Mouse (Mus musculus): Measurements from ENCODE around the gene Minpp1. TPM values are rescaled to one million over a fixed set of nuclear protein-coding genes. Genes with fewer than 3 reads are reported as not detected.

Gene Minpp1
- polyA plus RNA-seq, 1 experiment, result 22.9 TPM

DNA sequence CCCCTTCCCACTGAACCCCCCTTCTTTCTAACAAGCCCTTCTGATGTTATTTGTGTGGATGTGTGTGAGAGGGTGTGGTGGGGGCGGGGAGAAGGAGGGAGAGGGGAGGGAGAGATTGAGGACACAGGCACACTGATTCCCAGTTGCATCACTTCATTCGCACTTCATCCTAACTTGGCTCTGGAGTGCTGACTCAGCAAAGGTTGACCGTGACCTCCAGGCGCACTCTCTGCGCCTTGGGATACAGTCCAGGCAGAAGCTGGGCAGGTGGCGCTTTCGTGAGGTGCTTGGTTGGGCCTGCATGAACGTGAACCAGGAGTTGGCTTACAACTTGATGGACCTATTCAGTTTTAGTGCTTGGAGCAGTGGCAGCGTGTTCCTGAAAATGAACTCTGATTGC lies 22.0 kb downstream of the Minpp1 start:
- H3K79me2 ChIP-seq (ENCODE audit: control insufficient read depth, insufficient read depth), result no peaks in the 10 kb centered on the region
- H3K36me3 ChIP-seq (ENCODE audit: control insufficient read depth, insufficient read depth), result peaks cover 20% of the 10 kb centered on the region
- H3K4me3 ChIP-seq, result no peak overlapping the region
- TF ChIP-seq MYOG (IDR thresholded peaks at IDR 0.05; ENCODE audit: control insufficient read depth in 1 of 3, insufficient read depth in 1 of 3, insufficient read length in 2 of 3, low read depth in 2 of 3) (no peak), MAX (IDR thresholded peaks at IDR 0.05; ENCODE audit: low read depth) (no peak), POLR2AphosphoS2 (IDR thresholded peaks at IDR 0.05; ENCODE audit: insufficient read length, low read depth) (no peak), TCF12 (IDR thresholded peaks at IDR 0.05; ENCODE audit: insufficient read depth, poor library complexity, severe bottlenecking) (no peak), REST (IDR thresholded peaks at IDR 0.05; ENCODE audit: insufficient read depth, insufficient read length) (no peak), CEBPB (IDR thresholded peaks at IDR 0.05; ENCODE audit: insufficient read depth, poor library complexity, severe bottlenecking) (no peak), POLR2A (IDR thresholded peaks at IDR 0.05; ENCODE audit: insufficient read length, low read depth) (no peak), TCF3 (IDR thresholded peaks at IDR 0.05; ENCODE audit: insufficient read length, low read depth) (no peak), SRF (IDR thresholded peaks at IDR 0.05; ENCODE audit: control insufficient read depth, insufficient read length, low read depth) (no peak), USF1 (IDR thresholded peaks at IDR 0.05; ENCODE audit: low read depth) (no peak)
- H3K27me3 ChIP-seq (ENCODE audit: control insufficient read depth, insufficient read depth, insufficient read length), result no peaks in the 10 kb centered on the region
- no peak overlapping the region for H3ac ChIP-seq (ENCODE audit: control insufficient read depth, insufficient read length)
- H3K4me2 ChIP-seq (ENCODE audit: low read depth), result no peak overlapping the region

GRCm38 (mm10) chr19:32510267-32510666 lies 24.7 kb downstream of the Minpp1 start:
- Histone ChIP-seq H3K27me3 (ENCODE audit: control insufficient read depth, insufficient read depth, insufficient read length) (no peaks in the 10 kb centered on the region), H3K4me3 (no peak overlapping the region), H3ac (ENCODE audit: control insufficient read depth, insufficient read length) (no peak overlapping the region), H3K36me3 (ENCODE audit: control insufficient read depth, insufficient read depth) (peaks cover 23% of the 10 kb centered on the region), H3K4me2 (ENCODE audit: low read depth) (no peak overlapping the region), H3K79me2 (ENCODE audit: control insufficient read depth, insufficient read depth) (no peaks in the 10 kb centered on the region)
- no peak for TF ChIP-seq REST (IDR thresholded peaks at IDR 0.05; ENCODE audit: insufficient read depth, insufficient read length)
- no peak for TF ChIP-seq TCF3 (IDR thresholded peaks at IDR 0.05; ENCODE audit: insufficient read length, low read depth)
- no peak for TF ChIP-seq POLR2A (IDR thresholded peaks at IDR 0.05; ENCODE audit: insufficient read length, low read depth)
- no peak for TF ChIP-seq CEBPB (IDR thresholded peaks at IDR 0.05; ENCODE audit: insufficient read depth, poor library complexity, severe bottlenecking)
- TF ChIP-seq POLR2AphosphoS2 (IDR thresholded peaks at IDR 0.05; ENCODE audit: insufficient read length, low read depth), result no peak
- TF ChIP-seq MAX (IDR thresholded peaks at IDR 0.05; ENCODE audit: low read depth), result no peak
- TF ChIP-seq E2F4 (IDR thresholded peaks at IDR 0.05; ENCODE audit: insufficient read depth), result no peak
- no peak for TF ChIP-seq TCF12 (IDR thresholded peaks at IDR 0.05; ENCODE audit: insufficient read depth, poor library complexity, severe bottlenecking)
- no peak for TF ChIP-seq SRF (IDR thresholded peaks at IDR 0.05; ENCODE audit: control insufficient read depth, insufficient read length, low read depth)
- no peak for TF ChIP-seq MYOD1 (IDR thresholded peaks at IDR 0.05; ENCODE audit: control insufficient read depth in 1 of 3, insufficient read length in 2 of 3, low read depth in 2 of 3)
- no peak for TF ChIP-seq USF1 (IDR thresholded peaks at IDR 0.05; ENCODE audit: low read depth)
- no peak for TF ChIP-seq MYOG (IDR thresholded peaks at IDR 0.05; ENCODE audit: control insufficient read depth in 1 of 3, insufficient read depth in 1 of 3, insufficient read length in 2 of 3, low read depth in 2 of 3)

- no peaks in the 10 kb centered on the region for H3K79me2 ChIP-seq (ENCODE audit: control insufficient read depth, insufficient read depth)
- H3K4me3 ChIP-seq, result no peak overlapping the region
- peaks cover 24% of the 10 kb centered on the region for H3K36me3 ChIP-seq (ENCODE audit: control insufficient read depth, insufficient read depth)
- no peak overlapping the region for H3K4me2 ChIP-seq (ENCODE audit: low read depth)
- H3K27me3 ChIP-seq (ENCODE audit: control insufficient read depth, insufficient read depth, insufficient read length), result no peaks in the 10 kb centered on the region
- TF ChIP-seq SRF (IDR thresholded peaks at IDR 0.05; ENCODE audit: control insufficient read depth, insufficient read length, low read depth), result no peak
- no peak for TF ChIP-seq CEBPB (IDR thresholded peaks at IDR 0.05; ENCODE audit: insufficient read depth, poor library complexity, severe bottlenecking)
- no peak for TF ChIP-seq POLR2A (IDR thresholded peaks at IDR 0.05; ENCODE audit: insufficient read length, low read depth)
- no peak for TF ChIP-seq REST (IDR thresholded peaks at IDR 0.05; ENCODE audit: insufficient read depth, insufficient read length)
- TF ChIP-seq MYOG (IDR thresholded peaks at IDR 0.05; ENCODE audit: control insufficient read depth in 1 of 3, insufficient read depth in 1 of 3, insufficient read length in 2 of 3, low read depth in 2 of 3), result no peak
- TF ChIP-seq TCF3 (IDR thresholded peaks at IDR 0.05; ENCODE audit: insufficient read length, low read depth), result no peak
- no peak overlapping the region for H3ac ChIP-seq (ENCODE audit: control insufficient read depth, insufficient read length)
Measured at GRCm38 (mm10) chr19:32510962-32511361, 25.4 kb downstream of the Minpp1 start.

- Histone ChIP-seq H3K79me2 (ENCODE audit: control insufficient read depth, insufficient read depth) (no peaks in the 10 kb centered on the region), H3K27me3 (ENCODE audit: control insufficient read depth, insufficient read depth, insufficient read length) (no peaks in the 10 kb centered on the region), H3K4me3 (no peak overlapping the region), H3K4me2 (ENCODE audit: low read depth) (no peak overlapping the region), H3K36me3 (ENCODE audit: control insufficient read depth, insufficient read depth) (peaks cover 17% of the 10 kb centered on the region), H3ac (ENCODE audit: control insufficient read depth, insufficient read length) (no peak overlapping the region)
- TF ChIP-seq MAX (IDR thresholded peaks at IDR 0.05; ENCODE audit: low read depth) (no peak), E2F4 (IDR thresholded peaks at IDR 0.05; ENCODE audit: insufficient read depth) (no peak), CEBPB (IDR thresholded peaks at IDR 0.05; ENCODE audit: insufficient read depth, poor library complexity, severe bottlenecking) (no peak), MYOG (IDR thresholded peaks at IDR 0.05; ENCODE audit: control insufficient read depth in 1 of 3, insufficient read depth in 1 of 3, insufficient read length in 2 of 3, low read depth in 2 of 3) (no peak), MYOD1 (IDR thresholded peaks at IDR 0.05; ENCODE audit: control insufficient read depth in 1 of 3, insufficient read length in 2 of 3, low read depth in 2 of 3) (no peak), TCF12 (IDR thresholded peaks at IDR 0.05; ENCODE audit: insufficient read depth, poor library complexity, severe bottlenecking) (no peak), TCF3 (IDR thresholded peaks at IDR 0.05; ENCODE audit: insufficient read length, low read depth) (no peak), POLR2A (IDR thresholded peaks at IDR 0.05; ENCODE audit: insufficient read length, low read depth) (no peak), POLR2AphosphoS2 (IDR thresholded peaks at IDR 0.05; ENCODE audit: insufficient read length, low read depth) (no peak), SRF (IDR thresholded peaks at IDR 0.05; ENCODE audit: control insufficient read depth, insufficient read length, low read depth) (no peak), USF1 (IDR thresholded peaks at IDR 0.05; ENCODE audit: low read depth) (no peak), REST (IDR thresholded peaks at IDR 0.05; ENCODE audit: insufficient read depth, insufficient read length) (no peak)
Measured at GRCm38 (mm10) chr19:32512518-32512917, 26.9 kb downstream of the Minpp1 start.

GRCm38 (mm10) chr19:32516575-32516974 lies 31.0 kb downstream of the Minpp1 start:
- Histone ChIP-seq H3K79me2 (ENCODE audit: control insufficient read depth, insufficient read depth) (no peaks in the 10 kb centered on the region), H3K4me2 (ENCODE audit: low read depth) (no peak overlapping the region), H3K27me3 (ENCODE audit: control insufficient read depth, insufficient read depth, insufficient read length) (no peaks in the 10 kb centered on the region), H3K36me3 (ENCODE audit: control insufficient read depth, insufficient read depth) (peaks cover 9% of the 10 kb centered on the region), H3K4me3 (no peak overlapping the region), H3ac (ENCODE audit: control insufficient read depth, insufficient read length) (no peak overlapping the region)
- TF ChIP-seq MYOD1 (IDR thresholded peaks at IDR 0.05; ENCODE audit: control insufficient read depth in 1 of 3, insufficient read length in 2 of 3, low read depth in 2 of 3) (no peak), POLR2A (IDR thresholded peaks at IDR 0.05; ENCODE audit: insufficient read length, low read depth) (no peak)

All from myocyte (in vitro differentiated cells).